Mouse (Mus musculus): Measurements from ENCODE around the gene Mapk3.

- TF ChIP-seq POLR2A (IDR thresholded peaks at IDR 0.05; ENCODE audit: low read depth, low read length): no peak
- TF ChIP-seq ETS1 (conservative IDR thresholded peaks at IDR 0.05; ENCODE audit: low read depth, low read length): no peak
- TF ChIP-seq CTCF (conservative IDR thresholded peaks at IDR 0.05 in 1 of 2, IDR thresholded peaks at IDR 0.05 in 1 of 2; ENCODE audit: low read depth in 2 of 2, low read length in 2 of 2): no peak
- TF ChIP-seq MAZ (IDR thresholded peaks at IDR 0.05; ENCODE audit: low read depth, low read length): no peak
- TF ChIP-seq USF2 (conservative IDR thresholded peaks at IDR 0.05; ENCODE audit: low read depth, low read length): no peak
- TF ChIP-seq BHLHE40 (IDR thresholded peaks at IDR 0.05; ENCODE audit: low read depth, low read length): no peak
Measured at GRCm38 (mm10) chr7:126715679-126716078, 43.7 kb upstream of the Mapk3 start.
